Mouse (Mus musculus) CH12.LX (cell line): ENCODE measurements at regions not wholly inside any gene's neighbourhood (a gene's known extent, or its start where the extent isn't known, plus 50 kb on each side); places are given as distances from the start of the nearest gene placed in this dataset.

Experiments used
- DNase-seq: peaks from one replicate; pipeline ENCODE4 v3.0.0-alpha.2; 2013; ENCODE audit errors: extremely low read depth
- H3K27ac ChIP-seq: 2 replicates; pipeline ENCODE4 v1.5.1; 2012; ENCODE audit warnings: low read depth, mild to moderate bottlenecking, control low read depth, moderate library complexity; ENCODE audit not compliant: insufficient read depth
- H3K27me3 ChIP-seq: replicated peaks from 2 replicates; pipeline ENCODE3; 2012; ENCODE audit warnings: inconsistent platforms
- H3K36me3 ChIP-seq, 2 experiments: replicated peaks in 1 of 2; 2 replicates each; pipeline versions ENCODE3 to v1.6.1; 2012; ENCODE audit warnings: inconsistent platforms in 1 of 2, low read length in 1 of 2, mild to moderate bottlenecking in 1 of 2, mixed read lengths in 1 of 2, moderate library complexity in 1 of 2; ENCODE audit not compliant: control insufficient read depth in 1 of 2, insufficient read depth in 1 of 2
- H3K4me1 ChIP-seq, 2 experiments: 2 replicates each; pipeline ENCODE4 v1.6.1; 2012; ENCODE audit warnings: inconsistent platforms in 1 of 2, moderate library complexity in 1 of 2; ENCODE audit not compliant: insufficient read depth in 2 of 2, control insufficient read depth in 1 of 2
- H3K4me2 ChIP-seq: 2 replicates; pipeline ENCODE4 v1.6.1; 2012; ENCODE audit warnings: low read depth, mild to moderate bottlenecking, control low read depth; ENCODE audit not compliant: poor library complexity, insufficient read depth, severe bottlenecking
- H3K4me3 ChIP-seq, 3 experiments: fragments of 150-350 bp in 1 of 3; sonication (generic) in 1 of 3; replicated peaks in 1 of 3; 2 replicates each; pipeline versions ENCODE3 to v1.5.1; 2011 to 2012; ENCODE audit warnings: low read depth in 2 of 3, low read length in 2 of 3, mild to moderate bottlenecking in 2 of 3, moderate library complexity in 2 of 3, control low read depth in 1 of 3, improper control_type of control experiment in 1 of 3, inconsistent platforms in 1 of 3, mixed read lengths in 1 of 3; ENCODE audit not compliant: poor library complexity in 1 of 3
- H3K79me2 ChIP-seq: replicated peaks from 2 replicates; pipeline ENCODE4 v1.6.1; 2012; ENCODE audit warnings: mild to moderate bottlenecking, moderate library complexity; ENCODE audit not compliant: control insufficient read depth, poor library complexity, insufficient read depth, severe bottlenecking; ENCODE audit errors: extremely low read depth
- H3K9ac ChIP-seq: 2 replicates; pipeline ENCODE4 v1.6.1; 2012; ENCODE audit warnings: low read depth, mild to moderate bottlenecking, control low read depth, moderate library complexity; ENCODE audit not compliant: insufficient read depth
- H3K9me3 ChIP-seq: replicated peaks from 2 replicates; pipeline ENCODE3; 2012; ENCODE audit warnings: low read length, inconsistent platforms, mixed read lengths
- CHD2 ChIP-seq: IDR thresholded peaks from 2 replicates; pipeline ENCODE4 v1.6.1; 2011; ENCODE audit warnings: low read length, improper control_type of control experiment
- CTCF ChIP-seq, 2 experiments: IDR thresholded peaks in 1 of 2; conservative IDR thresholded peaks in 1 of 2; 2 replicates each; pipeline ENCODE4 v1.5.1; 2011 to 2012; ENCODE audit warnings: low read depth in 2 of 2, low read length in 2 of 2, improper control_type of control experiment in 1 of 2, inconsistent platforms in 1 of 2, mild to moderate bottlenecking in 1 of 2, moderate library complexity in 1 of 2
- ELF1 ChIP-seq: IDR thresholded peaks from 2 replicates; pipeline ENCODE4 v1.6.1; 2014; ENCODE audit warnings: low read depth, mild to moderate bottlenecking, inconsistent platforms, low read length, improper control_type of control experiment
- EP300 ChIP-seq: IDR thresholded peaks from 2 replicates; pipeline ENCODE4 v1.6.1; 2011; ENCODE audit warnings: low read length, improper control_type of control experiment
- HCFC1 ChIP-seq: IDR thresholded peaks from 2 replicates; pipeline ENCODE4 v1.6.1; 2012; ENCODE audit warnings: low read depth, mild to moderate bottlenecking, inconsistent platforms, low read length, improper control_type of control experiment
- JUN ChIP-seq: IDR thresholded peaks from 2 replicates; pipeline ENCODE4 v1.6.1; 2011; ENCODE audit warnings: low read depth, mild to moderate bottlenecking, low read length, improper control_type of control experiment, moderate library complexity; ENCODE audit not compliant: insufficient read depth
- MAZ ChIP-seq: IDR thresholded peaks from 2 replicates; pipeline ENCODE4 v1.6.1; 2012; ENCODE audit warnings: low read depth, mild to moderate bottlenecking, inconsistent platforms, low read length, improper control_type of control experiment, moderate library complexity
- MEF2A ChIP-seq: IDR thresholded peaks from 2 replicates; pipeline ENCODE4 v1.6.1; 2014; ENCODE audit warnings: low read depth, mild to moderate bottlenecking, inconsistent platforms, low read length, improper control_type of control experiment, borderline replicate concordance
- MXI1 ChIP-seq: IDR thresholded peaks from 2 replicates; pipeline ENCODE4 v1.6.1; 2011; ENCODE audit warnings: mild to moderate bottlenecking, low read depth, low read length, improper control_type of control experiment
- MYC ChIP-seq: IDR thresholded peaks from 2 replicates; pipeline ENCODE4 v1.6.1; 2011; ENCODE audit warnings: low read depth, mild to moderate bottlenecking, improper control_type of control experiment, low read length
- NRF1 ChIP-seq: IDR thresholded peaks from 2 replicates; pipeline ENCODE4 v1.6.1; 2014; ENCODE audit warnings: low read depth, mild to moderate bottlenecking, inconsistent platforms, low read length, improper control_type of control experiment, moderate library complexity
- POLR2A ChIP-seq: IDR thresholded peaks from 2 replicates; pipeline ENCODE4 v1.6.1; 2011; ENCODE audit warnings: low read depth, mild to moderate bottlenecking, improper control_type of control experiment, low read length
- POLR2AphosphoS2 ChIP-seq: IDR thresholded peaks from 2 replicates; pipeline ENCODE4 v1.6.1; 2011; ENCODE audit warnings: low read depth, low read length, improper control_type of control experiment
- RCOR1 ChIP-seq: conservative IDR thresholded peaks from 2 replicates; pipeline ENCODE4 v1.6.1; 2012; ENCODE audit warnings: low read depth, mild to moderate bottlenecking, inconsistent platforms, low read length, improper control_type of control experiment
- SIN3A ChIP-seq: IDR thresholded peaks from 2 replicates; pipeline ENCODE4 v1.6.1; 2012; ENCODE audit warnings: low read length, improper control_type of control experiment, inconsistent platforms
- TCF12 ChIP-seq: IDR thresholded peaks from 2 replicates; pipeline ENCODE4 v1.6.1; 2014; ENCODE audit warnings: low read depth, mild to moderate bottlenecking, inconsistent platforms, low read length, improper control_type of control experiment
- UBTF ChIP-seq: IDR thresholded peaks from 2 replicates; pipeline ENCODE4 v1.6.1; 2012; ENCODE audit warnings: low read depth, mild to moderate bottlenecking, inconsistent platforms, low read length, improper control_type of control experiment, moderate library complexity
- dilution Hi-C: fragments of 300-500 bp; cut with MboI; formaldehyde crosslinking; loops from 2 replicates; pipeline ENCODE4 v1.14.3; 2020; ENCODE audit warnings: low sequenced_read_pairs; ENCODE audit not compliant: extremely low pct_unique_long_range_greater_than_20kb, extremely low pct_ligation_motif_present
- in situ Hi-C: fragments of 300-500 bp; cut with MboI; formaldehyde crosslinking; loops from 3 replicates; pipeline ENCODE4 v1.14.3; 2019; ENCODE audit warnings: low sequenced_read_pairs, low pct_ligation_motif_present, low pct_unique_long_range_greater_than_20kb, mixed read lengths

DNA sequence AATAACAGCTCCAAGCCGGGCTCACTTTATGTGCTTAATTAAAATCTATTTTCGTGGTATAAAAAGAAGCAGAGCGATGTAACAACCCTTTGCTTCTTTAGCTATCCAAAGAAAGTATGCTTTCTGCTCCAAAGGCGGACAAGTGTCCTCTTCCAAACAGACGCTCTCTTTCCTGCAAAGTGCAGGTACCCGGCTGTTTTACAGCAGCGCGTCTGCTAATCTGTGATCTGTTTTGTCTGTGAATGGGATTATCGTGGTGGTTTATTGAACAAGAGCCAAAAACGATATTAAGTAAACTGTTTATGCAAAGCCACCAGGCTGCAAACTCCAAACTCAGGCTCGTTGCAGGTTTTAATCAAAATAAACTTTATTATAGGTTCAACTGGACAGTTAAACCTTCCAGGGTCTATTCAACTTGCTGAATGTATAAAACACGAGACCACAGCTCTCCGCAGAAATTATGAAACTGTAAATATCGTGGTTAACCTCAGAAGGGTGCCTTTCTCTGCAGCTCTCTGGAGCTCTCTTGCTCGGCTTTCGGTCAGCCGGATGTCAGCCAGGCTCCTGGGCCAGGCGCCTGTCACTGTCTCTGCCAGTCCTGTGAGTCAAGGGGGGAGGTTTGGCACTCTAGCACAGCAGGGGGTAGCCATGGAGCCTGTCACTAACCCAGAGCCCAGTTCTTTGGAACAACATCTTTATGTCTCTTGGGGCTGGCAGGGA lies 206.2 kb upstream of the Myocd start:
- no peak for DNase-seq
- in situ Hi-C loops = no loop called here
- Histone ChIP-seq H3K9ac (no peak overlapping the region), H3K79me2 (no peaks in the 10 kb centered on the region), H3K4me3 (no peak overlapping the region), H3K4me1 (no peaks in the 10 kb centered on the region), H3K27ac (no peak overlapping the region), H3K9me3 (no peaks in the 10 kb centered on the region), H3K36me3 (no peaks in the 10 kb centered on the region), H3K27me3 (peaks cover 2% of the 10 kb centered on the region), H3K4me2 (no peak overlapping the region)
- dilution Hi-C loops = no loop called here
- TF ChIP-seq SIN3A (no peak), POLR2AphosphoS2 (no peak), MYC (no peak), NRF1 (no peak), MXI1 (no peak), TCF12 (no peak)

DNA sequence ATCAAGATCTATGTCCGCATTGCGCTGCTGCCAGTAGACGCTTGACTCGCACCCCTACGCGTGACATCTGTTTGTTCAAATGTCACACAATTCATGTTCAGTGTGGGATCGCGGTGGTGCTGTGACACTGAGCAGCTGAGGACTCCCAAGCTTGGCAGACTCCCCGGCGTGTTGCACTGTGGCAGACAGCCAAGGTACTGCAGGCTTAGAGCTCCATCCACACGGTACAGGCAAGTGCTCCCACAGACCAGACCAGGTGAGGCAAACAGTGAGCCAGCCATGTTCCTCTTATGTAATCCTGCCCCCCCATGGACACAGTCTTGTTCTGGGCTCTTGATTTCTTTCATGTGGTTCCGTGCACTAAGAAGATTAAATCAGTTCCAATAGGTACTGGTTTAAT lies 205.5 kb upstream of the Myocd start:
- DNase-seq = no peak
- TF ChIP-seq CHD2 = no peak
- TF ChIP-seq TCF12 = no peak
- TF ChIP-seq JUN = no peak
- no peak for TF ChIP-seq UBTF
- TF ChIP-seq MEF2A = no peak
- no peak for TF ChIP-seq CTCF (conservative IDR thresholded peaks at IDR 0.05 in 1 of 2, IDR thresholded peaks at IDR 0.05 in 1 of 2; ENCODE audit: low read depth in 2 of 2, low read length in 2 of 2)
- TF ChIP-seq POLR2AphosphoS2 = no peak
- TF ChIP-seq RCOR1 = no peak
- TF ChIP-seq POLR2A = no peak
- TF ChIP-seq HCFC1 = no peak
- TF ChIP-seq MXI1 = no peak
- TF ChIP-seq MAZ = no peak
- no peak for TF ChIP-seq ELF1
- no peak for TF ChIP-seq EP300
- TF ChIP-seq, all 38 proteins: peak for 0
- no peaks in the 10 kb centered on the region for H3K79me2 ChIP-seq
- no peaks in the 10 kb centered on the region for H3K9me3 ChIP-seq
- dilution Hi-C loops = no loop called here
- in situ Hi-C loops = no loop called here
- peaks cover 2% of the 10 kb centered on the region for H3K27me3 ChIP-seq
- no peak overlapping the region for H3K4me2 ChIP-seq
- H3K36me3 ChIP-seq = no peaks in the 10 kb centered on the region
- no peak overlapping the region for H3K4me3 ChIP-seq
- H3K27ac ChIP-seq = no peak overlapping the region
- H3K4me1 ChIP-seq = no peaks in the 10 kb centered on the region
- H3K9ac ChIP-seq = no peak overlapping the region
